Mouse (Mus musculus) 3T3-L1 (cell line): ENCODE measurements around the gene Prss16.
A peak's percentile ranks its signal among the peaks of the same experiment; 100 is the strongest.

Source experiments
- DNase-seq: peaks from one replicate; pipeline ENCODE4 v3.0.0-alpha.2; 2015; ENCODE audit warnings: low read depth, low spot score

Gene Prss16

DNA sequence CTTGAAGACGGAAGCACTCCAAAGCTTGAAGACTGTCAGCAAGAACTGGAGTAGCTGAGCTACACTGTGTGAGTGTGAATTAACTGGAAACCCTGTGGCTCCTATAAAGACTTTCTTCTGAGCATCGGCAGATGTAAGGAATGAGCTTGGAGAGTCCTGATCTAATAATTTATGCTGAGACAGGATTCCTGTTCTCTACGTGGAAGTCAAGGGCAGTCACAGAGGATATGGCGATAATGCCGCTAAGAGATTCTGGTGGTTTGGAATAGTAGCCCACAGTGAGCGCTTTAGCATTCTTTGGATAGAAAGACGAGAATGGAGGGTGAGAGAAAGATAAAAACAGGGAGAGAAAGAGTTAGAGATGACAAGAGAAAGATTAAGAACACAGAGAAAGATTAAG, 1.7 kb downstream of the Prss16 start:
- no peak for DNase-seq

DNA sequence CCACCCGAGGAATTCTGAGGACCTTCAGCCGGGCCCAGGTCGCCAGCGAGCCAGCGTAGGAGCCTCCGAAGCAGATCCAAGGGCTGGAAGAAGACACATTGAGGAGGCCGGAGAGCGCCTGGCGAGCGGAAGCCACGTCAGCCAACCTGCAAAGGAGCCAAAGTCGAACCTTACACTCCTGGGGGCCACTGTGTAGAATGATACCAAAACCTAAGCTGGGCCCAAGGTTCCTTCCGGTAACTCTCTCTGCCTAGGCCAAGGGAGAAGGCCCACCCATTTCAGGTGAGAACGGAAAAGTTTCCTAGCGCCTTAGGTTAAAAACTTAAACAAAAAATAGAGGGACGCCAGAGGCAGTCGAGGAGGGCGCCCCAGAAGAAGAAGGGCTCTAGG, 2.4 kb downstream of the Prss16 start:
- DNase-seq = no peak

DNA sequence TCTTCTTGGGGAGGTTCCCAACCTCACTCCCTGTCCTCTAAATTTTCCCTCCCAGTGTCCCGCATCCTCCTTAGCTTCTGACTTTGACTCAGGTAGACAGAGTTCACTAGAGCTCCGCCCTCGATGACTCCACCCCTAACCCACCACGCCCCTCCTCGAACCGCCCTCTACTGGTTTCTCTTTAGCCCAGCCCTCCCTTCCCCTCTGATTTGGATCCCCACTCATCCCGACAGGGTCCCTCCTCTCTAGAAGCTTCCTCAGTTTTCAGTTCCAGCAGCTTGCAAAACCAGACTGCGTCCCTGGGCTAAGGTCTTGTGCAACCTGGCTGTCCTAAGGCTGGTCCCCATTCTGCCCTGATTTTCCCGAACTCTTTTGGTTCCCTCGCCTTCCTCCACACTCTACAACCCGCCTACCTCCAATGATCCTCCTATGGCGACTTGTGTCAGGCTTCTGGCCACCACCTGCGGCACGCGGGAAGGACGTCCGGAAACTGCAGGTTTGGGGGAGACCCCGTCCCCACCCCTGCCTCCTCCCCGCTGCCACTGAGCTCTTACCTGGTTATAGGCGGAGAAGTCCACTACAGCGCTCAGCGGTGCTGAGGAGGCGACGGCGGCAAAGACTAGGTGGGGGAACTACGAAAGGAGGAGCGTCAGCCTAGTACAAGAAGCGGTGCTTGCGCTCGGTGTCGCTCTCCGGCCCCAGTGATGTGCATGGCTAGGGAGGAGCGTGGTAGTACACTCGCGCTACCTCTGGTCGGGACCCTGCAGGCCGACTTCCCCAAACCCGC, 3.0 kb downstream of the Prss16 start:
- DNase-seq = peak; percentile 75

DNA sequence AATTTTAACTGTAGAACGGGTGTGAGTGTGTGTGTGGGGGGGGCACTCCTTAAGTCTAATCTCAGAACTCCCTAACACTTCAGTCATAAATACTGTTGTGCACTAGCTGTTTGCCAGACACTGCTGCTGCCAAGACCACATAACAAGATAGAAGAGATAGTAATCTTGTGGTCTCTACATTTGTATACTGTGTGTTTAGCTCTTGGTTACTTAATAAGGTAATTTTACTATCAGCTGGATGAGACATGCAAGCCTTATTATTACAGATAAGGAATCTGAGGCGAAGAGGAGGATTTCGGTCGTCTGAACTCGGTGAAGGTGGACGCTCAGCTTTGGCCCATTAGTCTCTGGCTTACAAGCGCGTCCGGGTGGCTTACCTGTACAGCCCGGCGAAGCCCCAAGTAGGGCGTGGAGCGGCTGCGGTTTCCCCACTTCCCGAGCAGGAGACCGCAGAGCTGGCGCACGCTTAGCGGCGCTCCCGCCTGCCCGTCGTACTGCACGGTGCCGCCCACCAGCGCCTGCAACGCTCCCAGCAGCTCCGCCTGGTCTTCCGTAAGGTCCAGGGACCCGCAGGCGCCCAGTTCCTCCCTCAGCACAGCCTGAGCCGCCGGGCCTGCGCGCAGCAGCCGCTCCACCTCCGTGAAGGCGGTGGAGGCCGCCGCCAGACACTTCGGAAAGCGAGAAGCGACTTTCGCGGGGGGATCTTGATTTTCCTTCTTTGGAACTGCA, 3.8 kb downstream of the Prss16 start:
- peak; percentile 51 for DNase-seq

GRCm38 (mm10) chr13:22001823-22002222, 7.7 kb downstream of the Prss16 start:
- no peak for DNase-seq

- DNase-seq = no peak
Measured at GRCm38 (mm10) chr13:22001346-22001745, 8.2 kb downstream of the Prss16 start.

DNA sequence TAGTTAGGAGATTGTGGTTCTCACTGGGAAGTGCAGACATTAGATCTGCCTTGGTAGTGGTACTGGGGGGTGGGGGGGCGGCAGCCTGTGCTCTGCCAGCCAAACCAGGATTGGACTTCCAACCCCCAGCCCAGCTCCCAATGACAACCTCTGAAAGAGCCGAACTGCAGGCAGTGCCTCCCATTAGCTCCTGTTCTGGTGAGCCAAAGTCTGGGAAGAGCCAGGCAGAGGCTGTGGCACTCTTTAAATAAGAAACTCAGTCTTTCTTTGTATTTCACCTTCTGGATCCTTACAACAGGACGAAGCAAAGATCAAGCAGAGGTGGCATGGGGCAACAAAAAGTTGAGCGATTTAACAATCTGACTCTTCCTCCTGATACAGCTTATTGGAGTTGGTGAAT, 10.4 kb downstream of the Prss16 start:
- no peak for DNase-seq

GRCm38 (mm10) chr13:21998412-21998811, 11.1 kb downstream of the Prss16 start:
- no peak for DNase-seq

DNA sequence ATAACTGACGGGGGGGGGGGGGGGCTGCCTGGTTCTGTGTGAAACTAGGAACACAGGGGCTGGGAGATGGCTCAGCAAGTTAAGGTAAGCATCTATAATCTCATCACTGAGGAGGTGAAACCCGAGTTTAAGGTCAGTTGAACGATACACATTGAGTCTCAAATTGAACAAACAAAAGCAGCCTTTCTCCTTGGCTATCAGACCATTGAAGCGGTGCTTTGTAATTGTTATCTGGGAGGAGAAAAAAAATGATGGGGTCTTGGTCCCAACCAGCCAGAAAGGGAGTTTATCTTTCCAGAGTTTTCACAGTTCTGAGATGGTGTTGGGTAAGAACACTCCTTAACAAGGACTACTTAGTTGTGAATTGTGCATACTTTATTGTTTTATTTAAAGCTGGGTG, 11.7 kb downstream of the Prss16 start:
- DNase-seq = no peak

GRCm38 (mm10) chr13:21997201-21997820, 12.2 kb downstream of the Prss16 start:
- no peak for DNase-seq

DNA sequence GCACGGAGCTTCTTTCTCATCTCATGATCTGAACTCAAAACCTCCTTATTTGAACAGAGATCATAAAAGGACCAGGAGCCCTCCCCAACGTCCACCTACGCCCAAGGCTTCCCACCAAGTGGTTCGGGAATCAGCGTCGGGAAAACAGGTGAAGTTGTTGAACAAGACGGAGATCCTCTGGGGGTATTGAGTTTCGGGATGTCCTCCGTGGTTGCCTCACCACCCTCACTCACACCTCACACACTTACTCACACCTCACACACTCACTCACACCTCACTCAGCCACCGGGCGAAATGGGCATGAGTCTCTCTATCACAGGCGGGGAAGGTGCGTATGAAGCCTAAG, 12.7 kb downstream of the Prss16 start:
- DNase-seq = no peak

DNA sequence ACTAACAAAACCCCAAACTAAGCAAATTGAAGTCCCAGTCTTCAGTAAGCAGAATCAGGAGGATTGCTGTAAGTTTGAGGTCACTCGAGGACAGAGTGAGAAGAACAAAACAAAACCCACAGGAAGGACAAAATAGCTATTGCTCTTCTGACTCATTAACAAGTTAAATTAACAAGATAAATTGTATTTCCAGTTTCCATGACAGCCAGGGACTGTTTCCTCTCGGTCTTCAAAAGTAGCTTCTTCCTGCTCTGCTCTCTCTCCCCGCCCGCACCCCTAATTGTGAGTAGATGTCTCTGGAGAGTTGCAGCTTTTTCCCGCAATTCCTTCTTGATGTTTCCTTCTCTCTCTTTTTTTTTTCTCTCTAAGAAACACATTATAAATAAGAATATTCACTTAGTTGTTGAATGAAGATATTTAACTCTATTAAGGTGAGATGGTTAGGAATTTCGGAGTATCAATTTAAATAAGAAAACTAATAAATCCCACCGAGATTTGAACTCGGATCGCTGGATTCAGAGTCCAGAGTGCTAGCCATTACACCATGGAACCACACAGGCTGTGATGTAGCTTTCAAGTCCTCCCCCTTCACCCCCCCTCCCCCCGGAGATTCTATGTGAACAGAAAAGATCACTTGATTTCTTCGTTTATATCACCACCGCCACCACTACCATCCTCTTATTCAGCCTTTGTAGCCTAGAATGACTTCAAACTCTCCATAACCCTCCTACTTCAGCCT, 13.3 kb downstream of the Prss16 start:
- DNase-seq = peak; percentile 72

- peak; percentile 71 for DNase-seq
Measured at GRCm38 (mm10) chr13:21995331-21995914, 14.1 kb downstream of the Prss16 start.

- DNase-seq = no peak
Measured at GRCm38 (mm10) chr13:21994896-21995295, 14.6 kb downstream of the Prss16 start.

GRCm38 (mm10) chr13:21993957-21994738, 15.4 kb downstream of the Prss16 start:
- peak; percentile 88 for DNase-seq

DNA sequence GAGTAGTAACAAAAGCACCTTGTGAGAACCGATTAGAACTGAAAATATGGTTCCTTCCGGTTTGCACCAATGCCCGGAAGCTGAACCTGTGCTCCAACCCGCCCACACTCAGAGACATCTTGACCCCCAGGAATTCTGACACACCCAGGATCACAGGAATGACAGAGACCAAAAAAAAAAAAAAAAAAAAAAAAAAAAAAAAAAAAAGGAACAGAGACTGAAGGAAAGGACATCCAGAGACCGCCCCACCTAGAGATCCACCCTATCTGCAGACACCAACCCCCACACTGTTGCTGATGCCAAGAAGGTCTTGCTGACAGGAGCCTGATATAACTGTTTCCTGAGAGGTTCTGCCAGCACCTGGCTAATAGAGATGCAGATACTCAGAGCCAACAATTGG, 17.0 kb downstream of the Prss16 start:
- no peak for DNase-seq

DNA sequence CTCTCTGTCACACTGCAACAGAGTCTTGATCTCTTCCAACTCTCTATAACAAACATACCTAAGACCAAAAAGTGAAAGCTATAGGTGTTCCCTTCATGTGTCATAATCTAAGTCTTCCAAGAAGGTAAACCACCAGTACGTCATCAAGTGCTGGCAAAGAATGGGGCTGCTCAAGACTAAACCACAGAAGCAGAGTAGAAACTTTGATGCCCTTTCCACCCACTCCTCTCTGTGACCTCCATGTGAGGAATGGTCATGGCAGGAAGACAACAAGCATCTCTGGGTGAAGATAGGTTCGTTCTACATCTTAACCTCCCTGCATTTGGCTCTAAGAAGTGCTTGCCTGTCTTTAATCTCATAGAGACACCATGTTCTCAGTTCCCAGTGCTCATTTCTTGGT, 25.1 kb downstream of the Prss16 start:
- DNase-seq = no peak

GRCm38 (mm10) chr13:21981803-21982193, 27.7 kb downstream of the Prss16 start:
- DNase-seq = no peak

DNA sequence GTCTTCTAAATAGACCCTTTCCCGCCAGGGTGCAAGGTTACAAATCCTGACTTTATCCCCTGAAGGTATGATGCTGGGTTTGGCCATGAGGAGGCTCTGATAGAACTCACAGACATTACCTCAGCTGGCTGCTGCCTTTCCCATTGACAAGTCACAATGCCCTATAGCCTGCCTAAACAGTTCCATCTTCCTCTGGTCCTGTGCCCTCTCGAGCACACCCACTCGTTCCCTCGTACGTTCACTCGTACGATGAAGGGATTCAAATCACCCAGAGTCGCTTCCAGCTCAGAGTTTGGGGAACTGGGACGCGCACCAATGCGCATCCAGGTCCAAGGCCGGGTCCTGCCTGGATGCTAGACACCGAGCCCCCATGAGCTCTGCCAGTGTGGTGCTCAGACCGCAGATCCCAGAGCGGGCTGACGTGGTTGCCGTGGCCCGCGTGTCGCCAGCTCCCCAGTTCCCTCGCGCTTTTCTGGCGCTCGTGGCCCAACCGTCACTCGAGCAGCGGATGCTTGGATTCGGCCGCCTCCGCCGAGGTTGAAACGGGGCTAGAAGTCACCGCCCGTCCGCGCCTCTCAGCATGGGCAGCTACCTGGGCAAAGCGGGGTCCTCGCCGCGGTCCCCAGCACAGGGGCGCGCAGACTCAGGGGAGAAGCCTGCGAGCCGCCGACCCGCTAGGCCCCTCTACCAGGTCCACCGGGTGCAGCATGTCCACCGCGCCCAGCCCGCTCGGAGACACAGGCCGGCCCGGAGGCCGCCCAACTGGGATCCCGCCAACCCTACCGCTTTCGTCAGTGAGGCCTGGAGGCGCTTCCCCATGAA, 28.4 kb downstream of the Prss16 start, which contains the start of gene Pom121l2:
TSS of gene Pom121l2 (plus strand) at position 214 of the 822 bp plus-strand sequence.
- DNase-seq = no peak
